Mouse (Mus musculus) myocyte (in vitro differentiated cells): Measurements from ENCODE around the gene Cdhr2.

ENCODE experiments used
- CEBPB ChIP-seq: IDR thresholded peaks from 2 replicates; pipeline ENCODE4 v1.6.1; 2011; ENCODE audit warnings: mild to moderate bottlenecking, moderate library complexity; ENCODE audit not compliant: poor library complexity, insufficient read depth, severe bottlenecking
- USF1 ChIP-seq: IDR thresholded peaks from one replicate; pipeline ENCODE4 v1.6.1; 2011; ENCODE audit warnings: low read depth, mild to moderate bottlenecking, control low read depth, moderate library complexity

GRCm38 (mm10) chr13:54695479-54696230 lies 5.6 kb upstream of the Cdhr2 start:
- TF ChIP-seq CEBPB (no peak), USF1 (no peak)
